Mouse (Mus musculus) adrenal gland, adult 8-10 months (tissue): ENCODE data around the gene Phlpp1. TPM values are rescaled to one million over a fixed set of nuclear protein-coding genes. Genes with fewer than 3 reads are reported as not detected.

Experiments
- DNase-seq: peaks from one replicate; pipeline ENCODE4 v3.0.0; 2022
- total RNA-seq, 4 experiments: library from RNA; stranded (reverse); gene quantifications; 2 replicates each; pipeline ENCODE4 v1.2.4; 2022

Phlpp1 gene
- 10 to 100 TPM; 15.0 to 20.6 (median 17.5) TPM for total RNA-seq

DNA sequence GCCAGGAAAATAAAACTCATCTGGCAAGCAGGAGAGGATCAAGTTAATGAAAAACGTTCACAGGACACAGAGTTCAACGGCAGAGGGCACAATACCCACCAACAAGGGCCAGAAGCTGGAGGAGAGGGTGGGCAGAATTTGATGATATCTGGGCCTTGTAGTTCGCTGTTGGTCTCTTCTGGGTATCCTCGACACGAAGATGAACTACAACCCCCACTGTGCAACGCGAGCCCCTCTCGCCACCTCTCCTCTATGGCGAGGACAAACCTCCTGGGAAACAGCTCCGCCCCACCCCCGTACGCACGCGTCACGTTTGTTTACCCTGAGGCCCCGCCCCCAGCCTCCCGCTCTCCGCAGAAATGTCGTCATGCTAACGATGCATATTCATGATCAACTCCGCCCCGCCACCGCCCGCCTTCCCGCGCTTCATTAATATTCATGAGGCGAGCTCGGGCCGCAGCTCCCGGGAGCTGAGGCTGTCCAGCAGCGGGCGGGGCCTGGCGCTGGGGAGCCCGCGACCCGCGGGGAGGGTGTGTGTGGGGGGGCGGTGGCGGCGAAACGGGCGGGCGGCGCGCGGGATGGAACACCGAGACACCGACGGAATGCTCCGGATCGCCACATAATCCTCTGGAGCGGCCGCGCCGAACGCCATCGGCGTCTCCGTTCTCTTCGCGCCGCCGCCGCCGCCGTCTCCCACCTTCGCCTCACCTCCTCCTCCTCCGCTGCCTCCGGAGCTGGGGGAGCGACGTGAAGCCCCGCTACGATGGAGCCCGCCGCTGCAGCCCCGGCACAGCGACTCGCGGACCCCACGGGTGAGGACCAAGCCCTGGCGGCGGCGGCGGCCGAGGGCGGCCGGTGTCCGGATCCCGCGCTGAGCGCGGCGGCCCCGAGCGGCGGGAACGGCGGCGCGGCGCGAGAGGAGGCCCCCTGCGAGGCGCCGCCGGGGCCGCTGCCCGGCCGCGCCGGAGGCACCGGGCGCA lies at the start of gene Phlpp1:
Gene Phlpp1, plus strand, starts transcription at position 512 of the 980 bp plus-strand sequence.
- peak; percentile 100 for DNase-seq

DNA sequence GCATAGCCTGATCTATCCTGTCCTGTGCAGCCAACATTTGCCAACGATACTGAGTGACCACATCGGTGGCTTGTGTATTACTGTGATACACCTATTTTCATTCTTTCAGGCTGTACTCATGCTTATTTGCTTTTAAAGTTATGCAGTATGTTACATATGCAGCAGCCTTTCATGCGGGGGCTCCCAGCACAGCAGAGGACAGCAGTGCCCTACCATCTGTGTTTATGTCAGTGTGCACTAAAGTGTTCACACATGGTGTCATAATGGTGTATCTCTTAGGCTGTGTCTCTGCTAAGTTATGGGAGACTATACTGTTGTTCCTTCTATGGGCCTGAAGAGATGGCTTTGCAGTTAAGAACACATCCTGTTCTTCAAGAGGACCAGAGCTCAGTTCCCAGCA lies 45.0 kb upstream of the Phlpp1 start:
- DNase-seq, result no peak

DNA sequence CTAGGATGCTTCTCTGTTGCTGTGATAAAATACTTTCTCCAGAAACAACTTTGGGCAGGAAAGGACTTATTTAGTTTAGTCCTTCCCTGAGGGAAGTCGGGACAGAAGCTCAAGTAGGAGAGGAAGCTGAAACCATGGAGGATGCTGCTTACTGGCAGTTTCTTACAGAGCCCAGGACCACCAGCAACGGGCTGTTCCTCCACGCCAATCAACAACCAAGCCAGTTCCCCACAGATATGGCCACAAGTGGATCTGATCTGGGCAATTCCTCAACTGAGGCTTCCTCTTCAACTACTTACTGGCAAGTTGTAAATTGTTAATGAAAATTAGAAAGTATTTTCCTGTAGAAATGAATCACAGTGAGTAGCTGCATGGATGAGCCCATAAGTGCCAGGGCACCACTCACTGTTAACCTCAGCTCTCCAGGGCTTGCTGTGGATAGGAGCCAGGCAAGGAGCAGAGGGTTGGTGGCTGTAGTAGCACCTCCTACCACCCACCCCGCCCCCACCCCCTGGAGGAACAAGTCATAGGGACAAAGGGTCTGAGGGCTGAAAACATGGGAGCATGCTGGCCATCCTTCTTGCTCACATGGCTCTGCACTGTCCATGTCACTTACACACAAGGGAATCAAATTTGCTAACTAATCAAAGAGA lies 39.7 kb upstream of the Phlpp1 start:
- no peak for DNase-seq

DNA sequence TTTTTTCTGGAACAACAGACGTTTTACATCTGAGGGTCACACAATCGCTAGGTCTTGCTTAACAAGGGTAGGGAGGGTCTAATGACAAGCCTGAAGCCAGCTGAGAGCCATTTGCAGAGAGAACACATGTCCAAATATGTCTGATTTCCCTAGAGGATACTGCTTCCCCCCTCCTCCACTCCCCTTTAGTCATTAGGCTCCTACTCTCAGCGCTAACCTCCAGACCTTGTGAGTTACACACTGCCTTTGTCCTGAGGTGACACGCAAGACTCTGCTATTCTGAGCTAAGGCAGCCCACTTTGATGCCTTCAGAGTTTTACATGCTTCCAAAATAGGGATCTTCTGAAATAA lies 39.2 kb upstream of the Phlpp1 start:
- DNase-seq, result no peak

DNA sequence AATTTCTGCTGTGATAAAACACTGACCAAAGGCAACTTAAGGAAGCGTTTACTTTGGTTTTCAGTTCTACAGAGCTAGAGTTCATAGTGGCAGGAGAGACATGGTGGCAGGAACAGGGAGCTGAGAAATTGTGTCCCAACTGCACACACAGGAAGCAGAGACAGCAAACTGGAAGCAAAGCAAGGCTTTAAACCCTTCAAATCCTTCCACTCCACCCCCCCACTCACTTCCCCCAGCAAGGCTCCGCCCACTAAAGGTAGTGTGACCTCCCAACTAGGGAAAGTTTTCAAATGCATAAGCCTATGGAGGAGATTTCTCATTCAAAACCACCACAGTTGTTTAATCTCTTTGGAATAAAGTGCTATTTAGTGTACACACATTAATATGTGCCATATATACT lies 32.9 kb upstream of the Phlpp1 start:
- no peak for DNase-seq

DNA sequence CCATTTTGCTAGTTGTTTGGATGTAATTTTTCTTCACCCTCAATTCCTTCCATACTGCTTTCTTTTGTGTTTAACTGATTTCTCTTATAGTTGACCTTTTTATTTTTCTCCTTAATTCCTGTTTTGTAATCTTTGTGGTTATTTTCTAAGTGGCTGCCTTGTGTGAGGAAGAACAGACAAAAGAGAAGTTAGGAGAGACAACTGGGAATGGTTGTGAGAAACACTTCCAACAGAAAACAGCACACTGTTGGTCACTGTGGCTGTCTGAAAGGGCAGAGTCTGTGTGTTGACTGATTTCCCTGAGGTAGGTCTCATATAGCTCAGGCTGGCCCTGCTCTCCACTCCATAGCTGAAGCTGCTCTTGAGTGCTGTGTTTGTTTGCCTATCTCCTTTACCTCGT lies 32.4 kb upstream of the Phlpp1 start:
- no peak for DNase-seq

DNA sequence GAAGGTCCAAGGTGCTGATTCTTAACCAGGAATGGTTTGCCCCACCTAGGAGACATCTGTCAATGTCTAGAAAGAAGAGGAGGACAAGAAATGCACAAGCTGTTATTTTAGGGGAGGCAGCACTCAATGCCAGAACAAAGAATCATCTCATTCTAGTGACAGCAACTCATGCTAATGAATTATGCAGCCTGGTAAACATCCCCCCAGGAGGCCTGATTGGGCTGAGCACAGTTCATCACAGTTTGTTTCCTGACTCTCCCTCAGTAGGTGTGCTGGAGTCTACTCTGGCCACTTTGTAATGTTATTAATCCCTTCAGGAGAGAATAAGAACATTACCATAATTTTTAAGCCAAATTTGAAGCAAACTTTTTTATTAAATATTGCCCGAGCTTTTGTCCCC lies 29.5 kb upstream of the Phlpp1 start:
- no peak for DNase-seq

DNA sequence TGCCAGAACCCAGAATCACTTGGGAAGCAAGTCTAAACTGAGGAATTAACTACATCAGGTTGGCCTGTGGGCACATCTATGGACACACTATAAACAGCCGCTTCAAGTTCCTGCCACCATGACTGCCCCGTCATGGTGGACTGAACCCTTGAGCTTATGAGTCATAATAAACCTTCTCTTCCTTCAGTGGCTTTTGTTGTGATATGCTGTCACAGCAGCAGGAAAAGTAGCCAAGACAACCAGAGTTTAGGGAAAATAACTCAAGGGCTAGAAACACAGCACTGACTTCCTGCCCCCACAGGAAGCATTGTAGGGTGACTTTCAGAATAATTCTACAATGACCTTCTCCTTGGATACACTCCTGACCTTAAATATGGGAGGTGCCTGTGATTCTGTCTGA lies 27.0 kb upstream of the Phlpp1 start:
- DNase-seq, result no peak

DNA sequence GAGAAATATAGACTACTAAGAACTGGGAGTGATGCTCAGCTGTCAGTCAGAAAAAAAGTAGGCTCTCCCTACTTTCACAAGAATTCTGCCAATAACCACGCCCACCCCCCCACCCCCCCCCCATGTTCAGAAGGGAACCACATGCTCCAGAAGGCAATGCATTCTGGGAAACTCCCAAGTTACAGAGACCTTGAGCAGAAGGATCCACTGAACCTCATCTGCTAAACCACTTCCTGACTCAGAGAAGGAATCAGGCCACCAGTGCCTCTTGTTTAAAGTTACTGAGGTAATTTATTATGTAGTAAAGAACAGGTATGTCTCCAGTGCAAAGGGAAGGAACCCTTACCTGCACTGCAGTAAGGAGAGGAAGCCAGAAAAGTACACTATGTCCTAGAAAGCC lies 26.5 kb upstream of the Phlpp1 start:
- DNase-seq, result no peak

DNA sequence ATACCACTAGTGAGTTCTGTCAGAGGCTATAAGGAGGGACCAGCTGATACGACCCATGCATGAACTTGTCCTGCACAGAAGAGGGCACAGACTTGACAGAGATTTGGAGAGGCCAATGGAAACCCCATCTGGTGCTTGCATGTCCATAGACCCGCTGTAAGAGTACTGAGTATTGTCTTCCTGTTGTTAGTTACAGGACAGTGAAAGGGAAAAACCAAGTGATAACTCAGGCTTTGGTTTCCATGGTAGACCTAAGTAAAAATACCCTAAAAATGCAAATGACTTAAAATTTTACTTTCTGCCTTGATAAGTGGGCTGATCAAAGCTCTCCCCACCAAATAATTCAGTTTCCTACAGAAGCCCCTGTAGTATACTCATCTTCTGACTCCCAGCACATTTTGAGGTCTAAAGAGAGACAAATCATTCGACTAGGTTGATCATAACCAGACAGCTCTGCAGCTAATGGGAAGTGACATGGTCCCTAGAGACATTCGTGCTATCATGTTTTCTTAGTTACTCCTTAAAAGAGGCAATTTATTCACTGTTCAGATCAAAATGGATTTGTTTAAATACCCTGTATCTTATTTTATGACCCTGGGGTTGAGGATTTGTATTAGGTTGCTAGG lies 25.9 kb upstream of the Phlpp1 start:
- DNase-seq, result no peak

DNA sequence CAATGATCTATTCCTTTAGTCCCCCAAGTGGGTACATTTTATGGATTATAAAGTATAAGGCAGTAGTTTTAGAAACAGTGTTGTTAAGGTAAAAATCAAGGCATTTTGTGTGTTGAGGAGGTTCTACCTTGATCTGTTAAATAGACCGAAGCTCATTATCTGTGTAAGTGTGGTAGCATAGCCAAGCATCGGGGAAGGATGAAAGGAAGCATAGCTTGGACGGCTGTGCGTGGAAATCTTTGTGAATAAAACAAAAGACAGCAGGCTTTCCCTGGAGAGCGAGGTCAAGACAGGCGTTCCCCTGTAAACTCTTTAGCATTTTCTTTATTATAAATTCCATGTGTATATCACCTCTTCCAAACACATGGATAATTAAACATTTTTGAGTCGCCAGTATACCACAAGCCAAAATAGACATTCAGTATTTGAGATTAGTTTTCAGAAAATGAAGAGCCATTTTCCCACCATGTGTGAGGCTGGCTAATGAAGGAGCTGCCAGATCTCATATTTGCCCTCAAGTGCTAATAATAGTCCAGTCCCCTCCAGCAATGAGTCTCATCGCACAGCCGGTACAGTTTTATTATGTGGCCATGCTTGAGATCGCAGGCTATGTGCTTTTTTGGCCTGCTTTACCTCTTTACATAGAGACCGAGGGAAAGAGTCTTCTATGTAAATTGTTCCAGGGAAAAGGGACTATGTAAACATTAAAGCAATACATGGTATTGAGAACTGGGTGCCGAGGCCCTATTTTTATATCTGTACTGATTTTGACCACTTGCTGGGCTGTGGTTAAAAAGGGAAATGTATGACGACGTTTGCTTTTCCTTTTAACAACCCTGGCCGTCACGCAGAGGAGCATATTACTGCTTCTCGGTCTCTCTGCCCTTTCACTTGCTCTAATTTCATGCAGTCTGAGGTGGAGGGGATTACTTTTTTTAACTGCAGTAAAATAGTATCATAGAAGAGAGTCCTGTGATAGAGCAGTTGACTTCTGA lies 22.9 kb upstream of the Phlpp1 start:
- DNase-seq, result no peak

DNA sequence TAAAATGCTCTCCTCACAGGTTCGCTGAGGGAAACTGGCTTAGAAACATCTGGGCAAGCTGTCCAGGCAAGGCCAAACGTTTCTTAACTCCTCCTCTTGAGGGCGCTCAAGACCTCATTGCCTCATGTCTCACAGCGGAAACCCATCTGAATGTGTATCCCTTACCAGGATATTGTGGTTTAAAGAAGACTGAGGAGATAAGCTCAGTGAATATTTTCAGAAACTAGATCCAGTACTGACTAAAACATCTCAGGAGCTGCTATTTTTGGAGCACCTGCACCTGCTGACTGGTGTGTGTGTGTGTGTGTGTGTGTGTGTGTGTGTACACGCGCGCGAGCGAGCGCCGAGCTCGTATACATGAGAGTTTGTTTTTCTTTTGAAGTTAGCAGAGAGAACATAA lies 19.7 kb upstream of the Phlpp1 start:
- peak; percentile 14 for DNase-seq

DNA sequence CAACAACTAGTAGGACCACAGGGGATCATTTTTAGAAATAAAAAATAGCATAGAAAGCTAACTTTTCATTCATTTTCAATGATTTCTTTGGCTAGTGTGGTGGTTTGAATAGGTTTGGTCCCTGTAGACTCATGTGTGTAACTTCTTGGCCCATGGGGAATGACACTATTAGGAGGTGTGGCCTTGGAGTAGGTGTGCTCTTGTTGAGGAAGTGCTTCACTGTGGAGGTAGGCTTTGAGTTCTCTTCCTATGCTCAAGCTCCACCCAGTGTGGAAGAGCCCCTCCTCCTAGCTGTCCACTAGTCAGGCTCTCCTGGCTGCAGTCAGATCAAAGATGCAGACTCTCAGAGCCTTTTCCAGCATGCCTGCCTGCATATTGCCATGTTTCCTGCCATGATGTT lies 18.8 kb upstream of the Phlpp1 start:
- no peak for DNase-seq

DNA sequence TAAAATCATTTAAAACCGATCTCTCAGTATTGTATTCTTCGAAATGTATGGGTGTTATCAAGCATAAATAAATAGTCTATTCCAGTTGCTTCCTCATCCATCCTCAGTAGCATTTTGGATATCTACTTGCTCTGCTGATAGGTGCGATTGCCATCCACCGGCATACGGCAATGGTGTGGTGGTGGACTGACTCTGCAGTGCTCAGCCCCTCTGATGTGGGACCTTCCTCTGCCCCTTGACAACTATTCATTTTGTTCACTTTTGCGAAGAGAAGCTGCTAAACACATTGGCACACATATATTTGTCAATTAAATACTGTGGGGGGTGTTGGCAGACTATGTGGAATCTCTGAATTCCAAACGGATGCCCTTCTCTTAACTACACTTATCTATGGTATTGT lies 17.0 kb upstream of the Phlpp1 start:
- no peak for DNase-seq

DNA sequence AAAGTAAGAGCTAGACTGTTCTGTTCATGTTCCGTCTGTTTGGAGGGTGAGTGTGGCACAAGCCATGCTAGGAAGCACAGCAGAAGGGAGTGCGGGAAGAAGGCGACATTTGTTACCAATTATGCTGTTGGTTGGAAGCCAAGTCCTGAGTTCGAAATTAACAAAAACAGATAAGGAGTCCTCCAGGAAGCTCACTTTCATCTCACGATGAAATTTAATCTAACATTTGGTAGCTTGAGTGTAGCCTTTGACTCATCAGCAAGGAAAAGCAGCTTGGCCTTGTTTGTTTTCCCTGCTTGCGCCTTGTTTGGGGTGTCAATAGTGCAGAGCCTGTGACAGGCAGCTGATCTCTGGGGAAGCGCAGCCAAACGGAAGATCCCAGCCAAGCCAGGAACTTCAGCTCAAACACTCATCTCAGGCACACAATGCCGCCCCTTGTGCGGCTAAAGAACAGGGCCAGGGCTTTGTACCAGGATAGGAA lies 16.4 kb upstream of the Phlpp1 start:
- DNase-seq, result no peak

DNA sequence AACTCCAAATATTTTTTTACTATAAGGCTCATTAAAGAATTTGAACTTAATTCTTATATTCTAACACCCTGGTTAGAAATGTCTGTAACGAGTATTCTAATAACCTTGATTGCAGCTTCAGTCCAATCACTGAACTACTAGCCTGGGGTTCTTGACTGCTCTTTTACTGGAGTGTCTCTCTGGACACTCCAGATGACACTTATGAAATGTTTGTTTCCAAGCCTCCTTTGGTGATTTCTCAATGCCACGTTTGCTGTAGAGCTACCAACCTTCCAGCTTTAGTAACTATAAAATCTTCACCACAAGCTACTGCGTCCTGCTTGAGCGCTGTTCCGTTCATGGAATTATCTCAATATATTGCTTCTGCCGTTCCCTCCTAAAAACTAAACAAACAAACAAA lies 15.8 kb upstream of the Phlpp1 start:
- DNase-seq, result no peak

DNA sequence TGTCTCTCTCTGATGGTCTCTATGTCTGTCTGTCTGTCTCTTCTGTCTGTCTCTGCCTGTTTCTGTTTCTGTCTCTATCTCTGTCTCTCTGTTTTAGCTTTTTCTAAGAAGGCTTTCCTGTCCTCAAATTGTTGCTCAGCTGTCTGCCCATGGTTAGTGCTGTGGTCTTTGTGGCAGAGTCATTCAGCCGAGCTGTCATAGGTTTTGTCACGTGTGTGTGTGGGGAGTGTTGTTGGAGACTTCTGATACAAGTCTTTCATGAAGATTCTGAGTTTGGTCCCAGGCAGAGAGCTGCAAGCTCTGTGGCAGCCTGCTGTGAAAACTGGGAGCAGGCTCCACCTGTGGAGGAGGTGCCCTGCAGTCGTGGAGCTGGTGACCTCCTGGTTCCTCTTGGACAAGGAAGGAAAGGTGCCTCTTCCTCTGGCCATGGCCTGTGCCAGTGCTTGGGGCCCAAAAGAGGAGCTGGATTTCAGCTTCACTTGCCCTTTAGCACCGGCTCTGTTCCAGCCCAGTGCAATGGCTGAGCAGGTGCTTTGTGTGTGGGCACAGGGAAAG lies 13.5 kb upstream of the Phlpp1 start:
- DNase-seq, result no peak

DNA sequence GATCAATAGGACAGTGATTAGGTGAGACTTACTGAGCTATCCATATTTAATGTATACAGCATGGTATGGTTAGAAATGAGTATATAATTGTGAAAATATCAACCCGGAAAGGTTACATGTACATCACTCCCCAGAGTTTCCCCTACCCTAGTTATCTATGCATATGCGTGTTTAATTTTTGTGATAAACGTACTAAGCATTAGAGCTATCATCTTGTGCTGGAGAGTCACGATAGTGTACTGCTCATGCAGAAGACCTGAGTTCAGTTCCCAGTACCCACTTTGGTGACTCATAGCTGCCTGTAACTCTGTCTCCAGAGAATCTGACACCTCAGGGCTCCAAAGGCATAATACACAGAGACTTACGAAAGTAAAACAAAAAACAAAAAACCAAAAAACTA lies 11.9 kb upstream of the Phlpp1 start:
- DNase-seq, result no peak

DNA sequence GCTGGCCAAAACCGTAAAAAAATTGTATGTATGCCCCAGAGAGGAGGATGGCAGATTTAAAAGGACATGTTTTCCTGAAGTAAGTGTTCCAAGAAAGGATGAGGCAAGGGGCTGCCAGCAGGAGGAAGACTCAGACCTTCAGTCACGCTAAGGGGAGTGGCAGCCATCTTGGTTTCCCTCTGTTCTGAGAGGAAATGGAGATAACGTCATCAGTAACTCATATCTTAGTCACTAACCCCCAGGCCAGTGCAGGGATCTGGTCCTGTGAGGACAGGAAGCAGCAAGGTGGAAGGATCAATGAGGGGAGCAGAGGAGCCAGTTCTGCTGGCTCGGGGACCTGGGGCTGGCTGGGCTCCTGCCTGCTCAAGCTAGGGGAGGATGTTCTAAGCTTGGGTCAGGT lies 10.6 kb upstream of the Phlpp1 start:
- DNase-seq, result no peak

DNA sequence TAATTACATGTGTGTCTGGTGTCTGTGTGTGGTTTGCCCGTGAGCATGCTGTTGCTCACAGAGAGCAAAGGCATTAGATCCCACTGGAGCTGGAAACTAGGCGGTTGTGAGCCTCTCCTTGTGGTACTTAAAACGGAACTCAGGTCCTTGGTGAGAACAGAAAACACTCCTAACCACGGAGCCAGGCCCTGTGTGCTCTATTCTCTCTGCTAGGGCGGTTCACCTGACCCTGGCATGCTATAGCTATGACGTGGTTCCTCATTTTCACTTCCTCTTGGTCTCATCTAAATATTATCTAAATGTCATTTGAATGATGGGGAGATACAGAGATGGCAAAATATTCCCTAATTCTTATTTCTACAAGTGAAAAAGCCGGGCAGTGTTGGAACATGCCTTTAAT lies 9.0 kb upstream of the Phlpp1 start:
- DNase-seq, result no peak

DNA sequence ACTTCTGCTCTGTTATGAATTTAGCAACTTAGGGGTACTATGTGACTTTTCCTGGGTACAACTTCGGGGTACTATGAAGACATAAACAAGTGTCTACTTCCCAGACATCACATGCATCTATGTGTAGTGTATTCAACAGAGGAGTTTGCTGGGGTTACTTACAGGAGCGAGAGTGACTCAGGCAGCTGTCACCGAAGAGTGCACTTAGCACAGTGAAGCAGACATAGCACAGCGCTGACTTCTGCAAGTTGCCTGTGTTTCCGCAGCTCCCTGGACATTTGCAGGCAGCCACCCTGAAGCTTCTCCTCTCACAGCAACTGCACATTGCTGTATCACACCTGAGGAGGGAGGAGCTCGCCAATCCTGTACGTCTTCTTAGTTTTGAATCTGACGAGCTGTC lies 8.2 kb upstream of the Phlpp1 start:
- no peak for DNase-seq

DNA sequence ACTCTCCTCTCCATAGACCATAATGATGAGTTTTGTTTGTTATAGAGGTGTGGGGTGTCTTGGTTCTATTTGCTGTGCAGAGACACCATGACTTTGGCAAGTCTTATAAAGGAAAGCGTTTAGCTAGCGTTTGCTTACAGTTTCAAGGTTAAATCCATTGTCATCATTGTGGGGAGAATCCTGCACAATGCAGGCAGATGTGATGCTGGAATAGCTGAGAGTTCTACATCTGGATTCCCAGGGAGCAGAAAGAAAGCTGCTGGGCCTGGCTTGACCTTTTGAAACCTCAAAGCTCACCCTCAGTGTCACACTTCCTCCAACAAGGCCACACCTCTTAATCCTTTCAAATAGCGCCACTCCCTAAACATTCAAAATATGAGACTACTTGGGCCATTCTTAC lies 7.4 kb upstream of the Phlpp1 start:
- DNase-seq, result no peak
